Mouse (Mus musculus): ENCODE results near the gene Gm28778. TPM values are rescaled to one million over a fixed set of nuclear protein-coding genes. Genes with fewer than 3 reads are reported as not detected.
"Not testable (repeated sequence)": the region's sequence is repeated elsewhere in the genome, so short reads cannot be mapped to it uniquely, and the experiment has no call there.

The Gm28778 gene
- total and polyA plus RNA-seq, 2 experiments = 21.7 TPM; not detected in 1

DNA sequence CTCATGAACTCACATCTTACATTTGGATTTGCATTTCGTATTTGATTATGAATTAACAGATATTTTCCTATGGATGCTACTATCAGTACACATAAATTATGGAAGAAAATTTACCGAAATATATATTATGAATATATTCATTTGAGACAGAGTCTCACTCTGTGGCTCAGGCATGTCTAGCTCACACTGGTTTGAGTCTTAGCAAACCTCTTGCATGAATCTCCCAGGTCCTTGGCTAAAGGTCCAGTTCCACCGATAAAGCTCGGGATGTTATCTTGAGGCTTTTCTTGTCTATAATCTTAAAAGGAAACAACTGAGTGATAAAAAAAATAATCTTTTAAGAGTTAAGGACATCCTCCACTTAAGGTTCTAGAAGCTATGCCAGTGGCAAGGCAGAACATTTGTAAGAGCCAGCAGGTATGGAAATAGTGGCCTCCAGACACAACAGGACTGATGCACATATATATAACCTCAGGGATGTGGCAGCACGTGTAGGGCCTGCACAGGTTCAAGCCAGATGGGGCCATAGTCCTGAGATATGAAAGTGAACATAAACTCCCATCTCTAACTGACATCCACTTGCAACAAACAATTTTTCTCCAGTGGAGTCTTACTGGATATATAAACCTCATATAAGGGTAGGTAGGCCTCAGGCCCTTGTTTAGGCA is 28.1 kb downstream of the Gm28778 start:
- Histone ChIP-seq H3K9ac (ENCODE audit: low read depth, low read length) (no peak overlapping the region), H3K4me1 (ENCODE audit: control insufficient read depth, insufficient read depth, low read length) (no peaks in the 10 kb centered on the region), H3K27me3 (ENCODE audit: control insufficient read depth, insufficient read depth, low read length) (no peaks in the 10 kb centered on the region), H3K4me3 (ENCODE audit: insufficient read depth, low read depth, low read length) (no peak overlapping the region), H3K36me3 (ENCODE audit: control insufficient read depth, insufficient read depth, low read length) (peaks cover 16% of the 10 kb centered on the region), H3K79me2 (ENCODE audit: control insufficient read depth, insufficient read depth, low read length) (no peaks in the 10 kb centered on the region), H3K27ac (replicated peaks; ENCODE audit: insufficient read depth, low read depth, low read length) (no peak overlapping the region)
- 90% methylated on average over 5 of the region's 5 CpGs for WGBS
- TF ChIP-seq POLR2A (IDR thresholded peaks at IDR 0.05; ENCODE audit: extremely low read depth, insufficient read depth, low read length) (no peak), CTCF (IDR thresholded peaks at IDR 0.05; ENCODE audit: low read depth, low read length) (no peak)
- DNase-seq (ENCODE audit: extremely low read depth, low read depth, low spot score) = no peak

DNA sequence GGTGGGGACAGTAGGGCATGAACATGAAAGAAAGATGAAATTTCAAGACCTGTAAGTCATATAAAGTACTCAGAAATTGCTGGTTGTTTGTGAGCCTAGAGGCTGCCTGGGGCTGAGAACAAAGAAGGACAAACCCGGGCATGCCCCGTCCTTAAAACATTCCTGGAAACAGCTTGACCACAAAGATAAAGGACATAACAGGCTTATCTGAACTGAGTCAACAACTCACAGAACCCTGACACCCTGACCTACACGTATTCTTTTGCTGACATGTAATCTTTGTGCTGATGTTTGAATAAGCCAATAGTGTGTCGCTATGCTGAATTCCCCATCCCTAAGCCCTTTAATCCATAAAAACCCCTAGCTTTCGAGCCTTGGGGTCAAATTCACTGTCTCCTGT is 36.6 kb downstream of the Gm28778 start:
- 41% methylated on average over 5 of the region's 5 CpGs for WGBS
- H3K4me1 ChIP-seq (ENCODE audit: control insufficient read depth, insufficient read depth, low read length); H3K27ac ChIP-seq (replicated peaks; ENCODE audit: insufficient read depth, low read depth, low read length); H3K27me3 ChIP-seq (ENCODE audit: control insufficient read depth, insufficient read depth, low read length); H3K4me3 ChIP-seq (ENCODE audit: insufficient read depth, low read depth, low read length); H3K36me3 ChIP-seq (ENCODE audit: control insufficient read depth, insufficient read depth, low read length); H3K9ac ChIP-seq (ENCODE audit: low read depth, low read length); H3K79me2 ChIP-seq (ENCODE audit: control insufficient read depth, insufficient read depth, low read length); DNase-seq (ENCODE audit: extremely low read depth, low read depth, low spot score): not testable (repeated sequence)

DNA sequence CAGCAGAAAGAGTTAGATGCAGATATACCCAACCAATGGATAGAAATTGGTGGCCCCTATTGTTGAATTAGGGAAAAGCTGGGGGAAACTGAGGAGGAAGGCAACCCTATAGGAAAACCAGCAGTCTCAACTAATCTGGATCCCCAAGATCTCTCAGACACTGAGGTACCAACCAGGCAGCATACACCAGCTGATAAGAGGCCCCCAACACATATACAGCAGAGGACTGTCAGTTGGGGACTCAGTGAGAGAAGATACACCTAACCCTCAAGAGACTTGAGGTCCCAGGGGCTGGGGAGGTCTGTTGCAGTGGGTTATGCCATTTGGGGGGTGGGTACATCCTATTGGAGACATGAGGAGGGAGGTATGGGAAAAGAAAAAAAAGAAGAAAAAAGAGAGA is 38.6 kb downstream of the Gm28778 start:
- no peaks in the 10 kb centered on the region for H3K36me3 ChIP-seq (ENCODE audit: control insufficient read depth, insufficient read depth, low read length)
- no peak overlapping the region for H3K9ac ChIP-seq (ENCODE audit: low read depth, low read length)
- H3K27me3 ChIP-seq (ENCODE audit: control insufficient read depth, insufficient read depth, low read length) = no peaks in the 10 kb centered on the region
- no peak for DNase-seq (ENCODE audit: extremely low read depth, low read depth, low spot score)
- no peak overlapping the region for H3K27ac ChIP-seq (replicated peaks; ENCODE audit: insufficient read depth, low read depth, low read length)
- TF ChIP-seq POLR2A (IDR thresholded peaks at IDR 0.05; ENCODE audit: extremely low read depth, insufficient read depth, low read length) = no peak
- no peak for TF ChIP-seq CTCF (IDR thresholded peaks at IDR 0.05; ENCODE audit: low read depth, low read length)
- no peaks in the 10 kb centered on the region for H3K79me2 ChIP-seq (ENCODE audit: control insufficient read depth, insufficient read depth, low read length)
- H3K4me1 ChIP-seq (ENCODE audit: control insufficient read depth, insufficient read depth, low read length) = no peaks in the 10 kb centered on the region
- H3K4me3 ChIP-seq (ENCODE audit: insufficient read depth, low read depth, low read length) = no peak overlapping the region

DNA sequence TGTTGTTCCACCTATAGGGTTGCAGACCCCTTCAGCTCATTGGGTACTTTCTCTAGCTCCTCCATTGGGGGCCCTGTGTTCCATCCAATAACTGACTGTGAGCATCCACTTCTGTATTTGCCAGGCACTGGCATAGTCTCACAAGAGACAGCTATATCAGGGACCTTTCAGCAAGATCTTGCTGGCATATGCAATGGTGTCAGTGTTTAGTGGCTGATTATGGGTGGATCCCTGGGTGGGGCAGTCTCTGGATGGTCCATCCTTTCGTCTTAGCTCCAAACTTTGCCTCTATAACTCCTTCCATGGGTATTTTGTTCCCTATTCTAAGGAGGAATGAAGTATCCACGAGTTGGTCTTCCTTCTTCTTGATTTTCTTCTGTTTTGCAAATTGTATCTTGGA is 40.5 kb downstream of the Gm28778 start:
- WGBS = 52% methylated on average over 2 of the region's 2 CpGs
- not testable (repeated sequence) for H3K9ac ChIP-seq (ENCODE audit: low read depth, low read length); H3K27ac ChIP-seq (replicated peaks; ENCODE audit: insufficient read depth, low read depth, low read length); H3K36me3 ChIP-seq (ENCODE audit: control insufficient read depth, insufficient read depth, low read length); H3K79me2 ChIP-seq (ENCODE audit: control insufficient read depth, insufficient read depth, low read length); DNase-seq (ENCODE audit: extremely low read depth, low read depth, low spot score); H3K4me1 ChIP-seq (ENCODE audit: control insufficient read depth, insufficient read depth, low read length); H3K27me3 ChIP-seq (ENCODE audit: control insufficient read depth, insufficient read depth, low read length); H3K4me3 ChIP-seq (ENCODE audit: insufficient read depth, low read depth, low read length)

DNA sequence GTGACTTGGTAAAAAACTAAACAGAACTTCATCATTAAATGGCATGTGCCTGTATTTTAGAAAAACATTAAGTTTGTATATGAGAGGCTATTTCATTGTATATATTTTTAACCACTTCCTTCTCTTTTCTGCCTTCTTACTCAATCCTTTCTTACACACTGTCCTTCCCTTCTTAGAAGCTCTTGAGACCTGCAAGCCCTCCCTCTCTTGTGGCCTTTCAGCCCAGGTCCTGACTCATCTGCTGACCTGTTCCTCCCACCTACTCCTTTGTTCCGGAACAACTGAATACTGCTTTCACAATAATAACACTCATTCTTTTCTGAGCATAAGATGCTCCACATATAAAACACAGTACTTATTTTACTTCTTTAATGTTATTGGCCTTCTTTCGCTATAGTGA is 44.2 kb downstream of the Gm28778 start:
- H3K36me3 ChIP-seq (ENCODE audit: control insufficient read depth, insufficient read depth, low read length) = peaks cover 17% of the 10 kb centered on the region
- H3K4me3 ChIP-seq (ENCODE audit: insufficient read depth, low read depth, low read length) = no peak overlapping the region
- H3K27me3 ChIP-seq (ENCODE audit: control insufficient read depth, insufficient read depth, low read length) = no peaks in the 10 kb centered on the region
- no peaks in the 10 kb centered on the region for H3K4me1 ChIP-seq (ENCODE audit: control insufficient read depth, insufficient read depth, low read length)
- no peak overlapping the region for H3K9ac ChIP-seq (ENCODE audit: low read depth, low read length)
- DNase-seq (ENCODE audit: extremely low read depth, low read depth, low spot score) = no peak
- TF ChIP-seq CTCF (IDR thresholded peaks at IDR 0.05; ENCODE audit: low read depth, low read length) (no peak), POLR2A (IDR thresholded peaks at IDR 0.05; ENCODE audit: extremely low read depth, insufficient read depth, low read length) (no peak)
- WGBS = 97% methylated on average over 2 of the region's 2 CpGs
- H3K79me2 ChIP-seq (ENCODE audit: control insufficient read depth, insufficient read depth, low read length) = no peaks in the 10 kb centered on the region
- no peak overlapping the region for H3K27ac ChIP-seq (replicated peaks; ENCODE audit: insufficient read depth, low read depth, low read length)

DNA sequence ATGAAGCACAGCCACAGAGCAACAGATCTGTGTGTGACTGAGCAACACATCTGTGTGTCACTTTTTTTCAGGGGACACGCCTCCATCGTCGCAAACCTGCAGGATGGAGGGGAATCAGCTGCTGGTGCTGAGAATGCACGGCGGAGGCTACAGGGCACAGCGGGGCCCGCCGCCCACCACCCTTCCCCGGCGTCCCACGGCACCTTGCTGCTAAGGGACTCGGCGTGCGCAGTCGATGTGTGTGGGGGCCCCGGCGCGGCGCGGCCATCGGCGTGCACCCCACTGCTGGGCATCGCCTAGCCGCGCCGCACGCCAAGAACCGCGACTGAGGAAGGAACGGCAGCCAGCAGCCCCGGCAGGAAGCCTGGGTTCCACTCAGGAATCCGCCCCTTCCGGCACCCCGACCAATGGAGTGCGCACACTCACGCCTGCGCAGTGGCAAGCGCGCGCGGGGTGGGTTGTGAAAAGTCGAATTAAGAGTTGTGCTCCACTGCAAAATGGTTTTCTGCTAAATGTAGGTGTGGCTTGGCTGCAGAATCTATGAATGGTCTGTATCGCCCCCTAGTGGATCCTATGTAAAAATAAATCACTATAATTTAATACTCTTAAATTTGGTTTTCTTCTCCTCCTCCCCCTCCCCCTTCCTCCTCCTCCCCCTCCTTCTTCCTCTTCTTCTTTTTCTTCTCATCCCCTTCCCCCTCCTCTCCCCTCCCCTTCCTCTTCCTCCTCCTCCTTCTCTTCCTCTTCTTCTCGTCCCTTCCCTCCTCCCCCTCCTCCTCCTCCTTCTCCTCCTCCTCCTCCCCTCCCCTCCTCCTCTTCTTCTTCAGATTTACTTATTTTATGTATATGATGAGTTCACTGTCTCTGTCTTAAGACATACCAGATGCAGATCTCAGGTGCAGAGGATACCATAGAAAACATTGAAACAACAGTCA is 55.7 kb downstream of the Gm28778 start, which contains the start of the genes Asdurf, Gm28551 and Asnsd1:
TSS of gene Asdurf (minus strand) at position 293 of the 935 bp plus-strand sequence.
TSS of gene Gm28551 (minus strand) at position 341 of the 935 bp plus-strand sequence.
TSS of gene Asnsd1 (minus strand) at position 426 of the 935 bp plus-strand sequence.
- Histone ChIP-seq H3K36me3 (ENCODE audit: control insufficient read depth, insufficient read depth, low read length) (peaks cover 14% of the 10 kb centered on the region), H3K4me1 (ENCODE audit: control insufficient read depth, insufficient read depth, low read length) (peaks cover 4% of the 10 kb centered on the region; the same call in 1 of the 2 replicates), H3K27ac (replicated peaks; ENCODE audit: insufficient read depth, low read depth, low read length) (no peak within 1 kb of the TSS; the same call in 1 of the 2 replicates), H3K9ac (ENCODE audit: low read depth, low read length) (peak within 1 kb of the TSS; percentile 96), H3K79me2 (ENCODE audit: control insufficient read depth, insufficient read depth, low read length) (no peaks in the 10 kb centered on the region), H3K27me3 (ENCODE audit: control insufficient read depth, insufficient read depth, low read length) (no peaks in the 10 kb centered on the region), H3K4me3 (ENCODE audit: insufficient read depth, low read depth, low read length) (peak within 1 kb of the TSS; percentile 95)
- DNase-seq (ENCODE audit: extremely low read depth, low read depth, low spot score) = peak; percentile 90
- under 1% methylated on average over 43 of the region's 44 CpGs for WGBS
- TF ChIP-seq POLR2A (IDR thresholded peaks at IDR 0.05; ENCODE audit: extremely low read depth, insufficient read depth, low read length) (peak; percentile 51; the same call in 1 of the 2 replicates), CTCF (IDR thresholded peaks at IDR 0.05; ENCODE audit: low read depth, low read length) (no peak)
